Mouse (Mus musculus) effector memory CD4-positive, alpha-beta T cell, adult 7 months (primary cell): ENCODE results near the gene Mrpl34. TPM values are rescaled to one million over a fixed set of nuclear protein-coding genes. Genes with fewer than 3 reads are reported as not detected.

Source experiments
- polyA plus RNA-seq: library from polyadenylated mRNA; unstranded; fragments of 100-300 nt; shearing (Covaris generic); gene quantifications from one replicate; pipeline ENCODE4 v1.2.1, GENCODE M21; 2017

Mrpl34 gene
- 21.5 TPM for polyA plus RNA-seq

DNA sequence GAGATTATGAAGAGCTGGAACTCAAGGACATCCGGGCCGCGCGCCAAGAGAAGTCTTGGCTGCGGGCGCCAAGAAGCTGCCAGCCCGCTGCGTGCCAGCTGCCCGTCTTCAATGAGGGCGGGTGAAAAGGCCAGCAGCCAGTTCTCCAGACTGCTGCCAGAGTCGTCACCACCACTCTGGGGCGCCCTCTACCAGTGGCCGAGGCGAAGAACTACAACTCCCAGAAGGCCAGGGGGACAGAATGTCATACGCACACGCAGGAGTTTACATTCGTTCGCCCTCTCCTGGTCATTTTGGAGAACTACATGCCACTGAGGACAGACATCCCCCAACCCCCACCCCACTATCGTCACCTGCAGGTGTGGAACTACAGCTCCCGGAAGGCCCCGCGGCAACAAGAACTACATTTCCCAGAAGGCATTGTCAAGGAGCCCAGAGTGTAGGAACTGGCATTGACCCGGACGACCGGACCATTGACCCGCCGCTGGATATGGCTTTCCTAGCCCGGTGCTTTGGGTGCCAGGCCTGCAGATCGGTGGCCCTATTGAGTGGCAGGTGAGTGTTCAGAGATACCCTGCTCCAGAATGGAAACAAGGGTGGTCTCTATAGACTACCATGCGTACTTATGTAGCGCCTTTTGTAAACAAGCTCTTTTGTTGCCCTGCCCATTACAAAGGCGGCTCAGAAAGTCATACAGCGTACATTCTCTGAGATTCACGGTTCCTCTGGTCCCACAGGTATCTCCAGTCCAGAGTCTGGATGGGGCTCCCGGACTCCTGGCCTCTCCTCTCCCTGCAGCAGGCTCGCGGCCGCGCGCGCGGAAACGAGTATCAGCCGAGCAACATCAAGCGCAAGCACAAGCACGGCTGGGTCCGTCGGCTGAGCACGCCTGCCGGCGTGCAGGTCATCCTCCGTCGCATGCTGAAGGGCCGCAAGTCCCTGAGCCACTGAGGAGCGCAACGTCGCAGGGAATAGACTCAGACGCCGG, at the start of gene Mrpl34:
TSS of gene Mrpl34 (plus strand) at position 447 of the 988 bp plus-strand sequence.

DNA sequence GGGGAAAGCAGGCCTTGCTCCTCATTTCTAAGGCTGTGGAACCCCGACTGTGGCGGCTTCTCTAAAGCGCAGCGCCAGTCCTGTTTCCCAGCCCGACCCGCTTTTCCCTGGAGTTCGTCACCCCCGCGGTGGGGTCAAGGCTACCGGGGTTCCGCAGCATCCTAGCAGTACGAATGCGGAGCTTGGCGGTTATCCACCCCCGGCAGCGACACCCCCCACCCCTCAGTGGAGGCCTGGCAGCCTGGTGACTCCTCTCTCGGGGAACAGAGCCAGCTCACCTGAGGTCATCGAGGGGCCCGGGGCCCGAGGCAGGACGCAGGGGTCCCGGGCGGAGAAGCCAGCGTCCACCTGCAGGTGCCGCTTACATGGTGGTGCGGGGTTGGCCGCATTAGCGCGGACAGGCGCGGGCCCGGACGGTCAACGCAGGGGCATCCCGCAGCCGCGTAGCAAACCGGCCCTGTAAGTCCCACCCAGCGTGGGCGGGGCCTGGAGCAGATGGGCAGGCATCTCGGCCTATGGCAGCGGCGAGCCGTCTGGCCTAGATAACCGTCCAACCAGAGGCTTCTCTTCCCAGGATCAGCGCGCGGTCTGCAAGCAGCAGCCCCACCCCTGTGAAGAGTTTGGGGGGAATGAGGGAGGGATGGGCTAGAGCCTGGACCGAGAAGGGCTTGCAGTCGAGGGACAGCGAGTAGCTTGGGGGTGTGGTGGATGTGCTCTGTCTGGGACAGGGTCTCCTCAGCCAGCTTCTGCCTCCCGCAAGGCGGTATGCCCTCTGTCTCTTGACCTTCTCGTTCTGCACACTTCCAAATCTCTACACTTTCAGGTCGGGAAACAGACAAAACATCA, 1.3 kb upstream of the Mrpl34 start, which contains the start of gene Abhd8:
TSS of gene Abhd8 (minus strand) at position 468 of the 846 bp plus-strand sequence.

DNA sequence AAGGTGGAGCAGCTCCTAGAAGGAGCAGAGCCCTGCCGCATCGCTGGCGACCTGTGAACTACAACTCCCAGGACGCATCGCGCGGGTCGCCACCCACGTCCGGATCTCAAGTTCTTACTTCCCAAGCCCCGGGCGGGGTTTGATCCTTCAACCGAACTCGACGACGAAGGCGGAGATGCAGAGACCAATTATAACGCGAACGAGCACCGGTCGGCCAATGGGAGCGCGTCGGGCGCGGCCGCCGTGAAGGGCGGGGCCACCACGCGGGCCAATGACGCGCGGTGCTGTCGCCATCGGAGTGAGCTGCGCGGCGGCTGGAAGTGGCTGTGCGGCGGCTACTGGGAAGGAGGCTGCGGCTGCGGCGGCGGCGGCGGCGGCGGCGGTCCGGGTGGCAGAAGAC, 4.2 kb downstream of the Mrpl34 start, which contains the start of gene Dda1:
TSS of gene Dda1 (plus strand) at position 284 of the 400 bp plus-strand sequence.

DNA sequence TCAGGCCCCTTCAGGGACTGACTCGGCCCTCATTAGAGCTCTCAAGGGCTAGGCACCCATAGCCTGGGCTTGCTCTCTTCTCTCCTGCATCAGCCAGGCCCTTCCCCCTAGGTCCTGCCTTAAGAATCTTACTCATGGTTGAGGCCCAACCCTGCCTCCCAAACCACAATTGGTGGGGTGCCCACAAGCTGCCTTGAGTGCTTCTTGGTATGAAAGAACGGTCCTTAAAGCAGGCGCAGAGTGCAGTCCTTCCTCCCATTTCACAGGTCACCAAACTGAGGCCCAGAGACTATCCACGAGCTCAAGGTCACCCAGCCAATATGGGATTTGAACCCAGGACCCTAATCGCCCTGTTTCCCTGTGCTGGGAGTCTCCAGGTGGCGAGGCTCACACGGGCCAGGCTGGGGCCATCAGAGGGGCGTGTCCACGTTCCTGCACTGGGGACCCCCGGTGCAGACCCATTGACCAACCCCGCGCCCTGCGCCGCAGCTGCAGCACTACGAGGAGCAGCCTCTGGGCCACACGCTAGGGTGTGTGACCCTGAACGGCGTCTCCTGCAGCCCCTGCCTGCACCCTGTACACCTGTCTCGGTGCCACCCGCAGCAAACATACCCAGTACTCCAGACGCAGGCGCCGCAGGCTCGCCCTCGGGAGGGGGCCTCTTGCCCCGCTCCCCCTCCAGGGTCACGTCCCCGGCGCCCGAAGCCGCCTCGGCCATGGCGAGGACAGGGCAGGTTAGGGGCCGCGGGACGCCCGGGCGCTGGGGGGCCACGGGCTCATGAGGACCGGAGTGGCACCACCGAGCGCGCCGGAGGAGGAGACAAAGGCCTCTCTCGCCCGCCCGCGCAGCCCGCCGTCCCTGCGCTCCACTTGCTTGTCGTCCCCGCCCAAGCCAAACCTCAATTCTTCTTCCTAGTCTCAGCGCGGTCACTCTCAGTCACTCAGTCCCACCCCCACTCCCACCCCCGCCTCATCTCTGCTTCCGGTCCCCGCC, 20.7 kb downstream of the Mrpl34 start, which contains the start of gene Ano8:
TSS of gene Ano8 (minus strand) at position 822 of the 994 bp plus-strand sequence.

DNA sequence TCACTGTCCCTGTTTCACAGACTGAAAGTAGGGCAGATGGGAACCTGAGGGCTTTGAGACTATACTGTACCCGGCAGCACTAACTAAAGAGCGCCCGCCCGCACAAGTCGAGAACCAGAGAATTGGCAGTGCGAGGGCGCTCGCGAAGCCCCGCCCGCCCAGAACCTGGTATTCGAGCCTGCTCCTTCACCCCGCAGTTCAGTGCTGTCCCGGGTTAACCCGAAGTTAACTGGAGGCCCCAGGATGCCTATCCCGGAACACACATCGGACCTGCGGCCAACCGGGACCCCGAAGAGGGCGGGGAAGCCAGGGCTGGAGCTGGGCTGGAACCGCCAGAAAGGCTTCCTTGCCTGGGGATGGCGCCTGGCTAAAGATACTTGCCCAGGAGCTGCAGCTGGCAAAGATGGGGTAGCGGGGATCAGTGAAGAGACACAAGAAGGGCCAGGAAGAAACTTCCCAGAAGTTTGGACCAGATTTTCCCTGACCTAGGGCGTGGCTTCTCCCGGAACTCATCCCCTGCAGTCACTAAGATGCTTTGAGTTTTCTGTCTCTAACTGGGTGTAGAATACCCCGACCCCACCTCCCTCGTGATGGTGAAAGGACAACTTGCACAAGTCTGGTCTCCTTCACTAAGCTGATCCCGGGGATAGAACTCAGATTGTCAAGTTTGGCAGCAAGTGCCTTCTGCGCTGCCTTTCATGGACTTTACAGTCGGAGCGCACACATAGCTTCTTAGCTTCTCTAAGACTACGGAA, 23.1 kb downstream of the Mrpl34 start, which contains the start of gene Gtpbp3:
TSS of gene Gtpbp3 (plus strand) at position 413 of the 755 bp plus-strand sequence.

DNA sequence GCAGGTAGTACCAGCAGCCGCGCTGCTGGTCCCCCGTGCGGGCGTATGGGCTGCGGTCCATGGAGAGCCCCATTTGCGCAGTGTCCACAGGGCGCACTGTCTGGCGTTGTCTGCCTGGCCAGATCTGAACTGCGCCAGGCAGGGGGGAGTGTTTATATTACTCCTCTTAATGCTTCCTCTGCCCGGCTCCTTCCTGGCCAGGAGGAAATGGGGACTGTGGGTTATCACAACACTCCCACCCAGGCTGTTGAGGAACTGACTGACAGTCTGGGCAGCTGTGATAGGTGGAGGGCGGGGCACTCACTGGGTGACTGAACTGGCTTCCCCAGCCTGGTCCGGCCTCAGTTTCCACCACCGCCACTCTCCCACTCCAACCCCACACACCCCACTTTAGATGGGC, 46.9 kb downstream of the Mrpl34 start, which contains the start of gene Plvap:
TSS of gene Plvap (minus strand) at position 109 of the 400 bp plus-strand sequence.

Other genes starting within 250 kb of the Mrpl34 start
- 54.4 TPM for gene Myo9b, start 192.2 kb upstream of the Mrpl34 start, polyA plus RNA-seq
- gene Haus8, start 192.0 kb upstream of the Mrpl34 start, polyA plus RNA-seq: 23.1 TPM
- gene Use1, start 98.1 kb upstream of the Mrpl34 start, polyA plus RNA-seq: 185 TPM
- gene Ocel1, start 93.7 kb upstream of the Mrpl34 start, polyA plus RNA-seq: 17.4 TPM
- gene Nr2f6, start 83.0 kb upstream of the Mrpl34 start, polyA plus RNA-seq: 7.6 TPM
- gene Ushbp1, start 69.2 kb upstream of the Mrpl34 start, polyA plus RNA-seq: 0.29 TPM
- gene Babam1, start 68.1 kb upstream of the Mrpl34 start, polyA plus RNA-seq: 87.6 TPM
- gene Ankle1, start 58.9 kb upstream of the Mrpl34 start, polyA plus RNA-seq: 0.20 TPM
- 112 TPM for gene Abhd8, start 1.3 kb upstream of the Mrpl34 start, polyA plus RNA-seq
- 143 TPM for gene Dda1, start 4.2 kb downstream of the Mrpl34 start, polyA plus RNA-seq
- 16.6 TPM for gene Ano8, start 21.0 kb downstream of the Mrpl34 start, polyA plus RNA-seq
- 6.5 TPM for gene Gtpbp3, start 23.1 kb downstream of the Mrpl34 start, polyA plus RNA-seq
- not detected for gene Plvap, start 46.8 kb downstream of the Mrpl34 start, polyA plus RNA-seq
- gene Ccdc194, start 60.8 kb downstream of the Mrpl34 start, polyA plus RNA-seq: not detected
- gene Bst2, start 72.5 kb downstream of the Mrpl34 start, polyA plus RNA-seq: 108 TPM
- gene Mvb12a, start 78.0 kb downstream of the Mrpl34 start, polyA plus RNA-seq: 65.2 TPM
- 13.9 TPM for gene Tmem221, start 93.9 kb downstream of the Mrpl34 start, polyA plus RNA-seq
- 1.9 TPM for gene Nxnl1, start 101.6 kb downstream of the Mrpl34 start, polyA plus RNA-seq
- gene Slc27a1, start 103.9 kb downstream of the Mrpl34 start, polyA plus RNA-seq: 16.1 TPM
- gene Pgls, start 127.2 kb downstream of the Mrpl34 start, polyA plus RNA-seq: 66.7 TPM
- 2.7 TPM for gene Fam129c, start 132.7 kb downstream of the Mrpl34 start, polyA plus RNA-seq
- 30.3 TPM for gene Colgalt1, start 146.0 kb downstream of the Mrpl34 start, polyA plus RNA-seq
- gene Unc13a, start 206.8 kb downstream of the Mrpl34 start, polyA plus RNA-seq: not detected
- 72.8 TPM for gene Jak3, start 211.3 kb downstream of the Mrpl34 start, polyA plus RNA-seq
- 17.5 TPM for gene Insl3, start 224.3 kb downstream of the Mrpl34 start, polyA plus RNA-seq
- gene B3gnt3, start 236.8 kb downstream of the Mrpl34 start, polyA plus RNA-seq: 2.9 TPM